Mouse (Mus musculus) stomach, postnatal 0 days (tissue): Measurements from ENCODE around the gene Prss30. TPM values are rescaled to one million over a fixed set of nuclear protein-coding genes. Genes with fewer than 3 reads are reported as not detected.
A peak's percentile ranks its signal among the peaks of the same experiment; 100 is the strongest.

ENCODE experiments used
- ATAC-seq: fragments of 200-750 bp; cut with Nextera tagmentation; 2 replicates; pipeline ENCODE4 v1.8.0; 2017; ENCODE audit not compliant: low FRiP score, low TSS enrichment
- DNase-seq: peaks from one replicate; pipeline ENCODE4 v3.0.0-alpha.2; 2016; ENCODE audit warnings: low spot score
- H3K27ac ChIP-seq: fragments of 300-500 bp; sonication (generic); replicated peaks from 2 replicates; pipeline ENCODE4 v1.5.1; 2014; ENCODE audit warnings: mild to moderate bottlenecking, control low read depth
- H3K27me3 ChIP-seq: fragments of 300-500 bp; sonication (generic); 2 replicates; pipeline ENCODE4 v1.6.1; 2014; ENCODE audit warnings: low read length; ENCODE audit not compliant: control insufficient read depth, insufficient read depth
- H3K36me3 ChIP-seq: fragments of 300-500 bp; sonication (generic); 2 replicates; pipeline ENCODE4 v1.6.1; 2014; ENCODE audit warnings: low read length, mixed read lengths; ENCODE audit not compliant: control insufficient read depth, insufficient read depth
- H3K4me1 ChIP-seq: fragments of 300-500 bp; sonication (generic); replicated peaks from 2 replicates; pipeline ENCODE4 v1.6.1; 2014; ENCODE audit warnings: antibody characterized with exemption; ENCODE audit not compliant: control insufficient read depth, insufficient read depth
- H3K4me2 ChIP-seq: fragments of 300-500 bp; sonication (generic); replicated peaks from 2 replicates; pipeline ENCODE4 v1.6.1; 2014; ENCODE audit warnings: low read depth, mild to moderate bottlenecking, control low read depth, moderate library complexity
- H3K4me3 ChIP-seq: fragments of 300-500 bp; sonication (generic); 2 replicates; pipeline ENCODE4 v1.5.1; 2014; ENCODE audit warnings: low read depth, low read length, control low read depth
- H3K9ac ChIP-seq: fragments of 300-500 bp; sonication (generic); 2 replicates; pipeline ENCODE4 v1.6.1; 2014; ENCODE audit warnings: mild to moderate bottlenecking, low read length, control low read depth, mixed read lengths
- H3K9me3 ChIP-seq: fragments of 300-500 bp; sonication (generic); 2 replicates; pipeline ENCODE4 v1.6.1; 2016; ENCODE audit warnings: low read length; ENCODE audit not compliant: control insufficient read depth
- CTCF ChIP-seq: IDR thresholded peaks from 2 replicates; pipeline ENCODE4 v1.5.1; 2016; ENCODE audit warnings: antibody characterized with exemption, low read depth, mild to moderate bottlenecking, moderate library complexity
- EP300 ChIP-seq: optimal IDR thresholded peaks from 2 replicates; pipeline ENCODE3; 2016; ENCODE audit warnings: antibody characterized with exemption
- WGBS: fragments of 180-500 bp; shearing (Covaris S2); extraction: QIAGEN DNeasy Blood & Tissue Kit; methylation state at CpG from one replicate; pipeline ENCODE4 v1.1.7; 2014; 5-methylcytosine and 5-hydroxymethylcytosine counted together
- polyA plus RNA-seq: library from polyadenylated mRNA; unstranded; fragments of >200 nt; fragmentation: Nextera tagmentation; extraction: Ambion mirVana; gene quantifications from 2 replicates; pipeline ENCODE4 v1.2.1, GENCODE M21; 2015

The Prss30 gene
- polyA plus RNA-seq, 1 experiment from 2014 or later, result 0.08 TPM

DNA sequence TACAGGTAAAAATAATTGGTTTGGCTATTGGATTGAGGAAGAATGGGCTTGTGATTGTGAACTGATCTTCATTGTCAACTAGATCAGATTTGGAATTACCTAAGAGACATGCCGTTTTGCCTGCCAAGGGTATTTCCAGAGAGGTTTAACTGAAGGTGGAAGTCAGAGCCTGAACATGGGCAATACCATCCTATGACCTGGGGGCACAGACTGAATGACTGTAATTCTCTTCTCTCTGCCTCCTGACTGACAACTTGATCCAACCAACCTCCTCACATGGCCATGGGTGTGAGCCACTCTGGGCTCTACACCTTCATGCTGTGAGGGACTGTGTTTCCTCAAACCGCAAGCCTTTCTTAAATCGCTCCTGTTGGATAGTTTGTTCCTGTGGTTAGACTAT, 24.7 kb upstream of the Prss30 start:
- no peak for ATAC-seq
- 92% methylated on average over 3 of the region's 3 CpGs for WGBS

DNA sequence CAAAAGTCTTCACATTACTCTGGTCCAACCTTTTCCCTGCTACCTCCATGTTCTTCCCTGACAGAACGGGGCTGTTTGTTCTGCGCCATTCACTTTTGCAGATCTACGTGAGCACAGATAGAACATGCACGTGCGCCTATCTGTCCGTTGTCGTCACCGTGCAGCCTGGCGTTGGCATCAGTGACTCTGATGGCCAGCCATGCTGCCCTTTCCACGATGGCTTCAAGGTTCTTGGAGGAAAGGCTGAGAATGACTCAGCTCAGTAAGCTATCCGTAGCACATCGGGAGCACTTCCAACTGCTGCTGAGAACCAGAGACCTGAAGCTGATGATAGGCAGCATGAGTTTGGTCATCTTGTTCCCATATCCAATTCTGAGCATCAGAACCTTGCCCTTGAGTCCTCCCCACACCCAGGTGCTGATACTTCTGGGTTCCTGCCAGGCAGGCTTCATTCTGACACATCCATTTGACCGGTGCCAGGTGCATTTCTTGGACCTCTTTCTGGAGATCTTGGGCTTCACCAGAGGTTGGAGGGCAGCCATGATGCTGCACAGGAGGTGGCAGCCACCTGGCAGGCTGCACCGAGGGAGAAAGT, 23.8 kb upstream of the Prss30 start:
- DNase-seq (no peak), ATAC-seq (no peak)
- no peaks in the 10 kb centered on the region for H3K9me3 ChIP-seq
- H3K4me3 ChIP-seq, result no peak overlapping the region
- no peaks in the 10 kb centered on the region for H3K36me3 ChIP-seq
- H3K27ac ChIP-seq, result no peak overlapping the region
- no peaks in the 10 kb centered on the region for H3K4me1 ChIP-seq
- H3K4me2 ChIP-seq, result no peak overlapping the region
- no peak overlapping the region for H3K9ac ChIP-seq
- TF ChIP-seq CTCF, result no peak
- no peak for TF ChIP-seq EP300
- 91% methylated on average over 14 of the region's 14 CpGs for WGBS
- H3K27me3 ChIP-seq, result no peaks in the 10 kb centered on the region

More for the DNA sequence above, 24.7 kb upstream of the Prss30 start:
- Histone ChIP-seq H3K4me2 (no peak overlapping the region), H3K9me3 (no peaks in the 10 kb centered on the region), H3K27me3 (no peaks in the 10 kb centered on the region), H3K4me3 (no peak overlapping the region), H3K4me1 (no peaks in the 10 kb centered on the region), H3K9ac (no peak overlapping the region), H3K27ac (no peak overlapping the region), H3K36me3 (no peaks in the 10 kb centered on the region)
- DNase-seq, result no peak
- TF ChIP-seq CTCF (no peak), EP300 (no peak)

DNA sequence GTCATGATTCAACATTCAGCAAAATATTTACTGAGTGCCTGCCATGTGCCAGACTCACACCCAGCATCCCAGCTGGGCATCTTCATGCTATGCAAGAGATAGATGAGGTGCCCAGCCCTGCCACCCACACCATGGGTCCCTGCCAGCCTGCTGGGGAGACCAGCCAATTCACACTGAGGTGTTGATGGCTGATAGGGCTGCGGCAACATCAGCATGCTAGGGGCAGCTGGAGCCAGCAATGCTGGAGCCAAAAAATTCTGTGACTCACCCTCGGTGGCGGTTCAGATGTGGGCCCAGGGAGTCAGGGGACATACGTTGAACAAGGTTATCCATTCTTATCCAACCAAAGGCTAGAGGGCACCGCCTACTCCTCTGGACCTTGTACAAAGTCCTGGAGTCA, 20.0 kb upstream of the Prss30 start:
- 28% methylated on average over 5 of the region's 5 CpGs for WGBS
- DNase-seq, result no peak
- peak; percentile 21; the same call in 1 of the 2 replicates for ATAC-seq

DNA sequence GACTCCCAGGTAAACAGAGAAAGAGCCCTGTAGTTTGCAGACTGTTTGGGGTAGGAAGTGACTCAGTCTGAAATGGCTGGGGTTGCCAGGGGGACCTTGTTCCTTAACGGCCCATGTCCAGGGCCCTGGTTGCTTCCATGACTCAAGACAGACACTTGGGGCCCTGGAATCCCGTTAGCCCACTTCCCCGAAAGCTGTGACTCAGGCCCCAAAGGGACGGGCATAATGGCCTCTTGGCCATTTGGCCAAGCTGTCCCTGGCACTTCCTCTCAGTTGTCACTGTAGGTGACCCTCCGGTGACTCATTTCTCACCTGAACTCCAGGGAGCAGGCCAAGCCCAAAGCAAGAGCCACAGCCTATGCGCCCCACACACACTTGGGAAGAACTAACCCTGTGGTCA, 18.0 kb upstream of the Prss30 start:
- WGBS, result 48% methylated on average over 6 of the region's 6 CpGs

More for the DNA sequence above, 20.0 kb upstream of the Prss30 start:
- Histone ChIP-seq H3K27ac (no peak overlapping the region), H3K4me2 (no peak overlapping the region), H3K4me3 (no peak overlapping the region), H3K27me3 (no peaks in the 10 kb centered on the region), H3K36me3 (no peaks in the 10 kb centered on the region), H3K9ac (no peak overlapping the region), H3K9me3 (no peaks in the 10 kb centered on the region), H3K4me1 (no peaks in the 10 kb centered on the region)
- TF ChIP-seq EP300 (no peak), CTCF (no peak)

DNA sequence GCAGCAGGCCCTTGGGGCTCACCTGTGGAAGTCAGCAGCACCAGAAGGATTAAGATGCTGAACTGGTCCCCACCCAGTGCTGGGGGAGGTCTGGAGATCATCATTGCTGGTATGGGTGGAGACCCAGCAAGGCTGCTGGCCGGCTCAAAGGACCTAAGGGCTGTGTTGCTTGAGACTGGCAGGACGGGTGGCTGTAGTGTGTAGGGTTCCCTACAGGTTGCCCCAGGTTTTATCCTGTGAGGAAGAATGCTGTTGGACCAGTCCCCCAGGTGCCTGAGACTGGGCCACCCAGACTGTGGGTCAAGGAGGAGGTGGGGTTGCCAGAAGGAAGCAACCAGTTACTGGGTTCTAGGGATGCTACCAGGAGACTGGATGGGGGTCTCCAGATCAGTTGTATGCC, 17.5 kb upstream of the Prss30 start, which contains the start of gene Prss22:
TSS of gene Prss22 (minus strand) at position 200 of the 400 bp plus-strand sequence.
- no peaks in the 10 kb centered on the region for H3K27me3 ChIP-seq
- TF ChIP-seq CTCF (no peak), EP300 (no peak)
- H3K4me2 ChIP-seq, result no peak within 1 kb of the TSS
- H3K36me3 ChIP-seq, result no peaks in the 10 kb centered on the region
- H3K4me3 ChIP-seq, result no peak within 1 kb of the TSS
- peak; percentile 67 for ATAC-seq
- no peaks in the 10 kb centered on the region for H3K4me1 ChIP-seq
- no peak within 1 kb of the TSS for H3K9ac ChIP-seq
- no peaks in the 10 kb centered on the region for H3K9me3 ChIP-seq
- DNase-seq, result peak; percentile 60
- H3K27ac ChIP-seq, result no peak within 1 kb of the TSS
- WGBS, result 44% methylated on average over 2 of the region's 2 CpGs

More for the DNA sequence above, 18.0 kb upstream of the Prss30 start:
- Histone ChIP-seq H3K4me3 (no peak overlapping the region), H3K9ac (no peak overlapping the region), H3K9me3 (no peaks in the 10 kb centered on the region), H3K27ac (no peak overlapping the region), H3K36me3 (no peaks in the 10 kb centered on the region), H3K27me3 (no peaks in the 10 kb centered on the region), H3K4me2 (no peak overlapping the region), H3K4me1 (no peaks in the 10 kb centered on the region)
- DNase-seq (no peak), ATAC-seq (peak; percentile 52; the same call in 1 of the 2 replicates)
- TF ChIP-seq CTCF (no peak), EP300 (no peak)

DNA sequence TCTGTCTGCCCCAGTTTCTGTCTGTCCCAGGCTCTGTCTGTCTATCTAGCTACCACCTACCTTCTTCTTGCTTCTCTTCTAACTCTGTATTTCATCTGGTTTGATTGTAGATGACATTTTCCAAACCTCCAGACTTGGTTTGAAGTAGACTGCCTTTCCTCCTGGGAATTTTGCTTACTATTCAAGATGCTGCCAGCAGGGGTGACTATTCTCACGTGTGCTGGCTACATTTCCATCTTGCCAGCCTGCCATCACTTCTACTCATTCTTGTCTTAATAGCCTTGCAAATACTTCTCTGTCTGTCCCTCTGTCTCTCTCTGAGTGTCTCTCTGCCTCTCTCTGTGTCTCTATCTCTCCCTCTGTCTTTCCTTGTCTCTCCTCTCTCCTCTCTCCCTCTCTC, 15.1 kb upstream of the Prss30 start:
- no peaks in the 10 kb centered on the region for H3K4me1 ChIP-seq
- no peak overlapping the region for H3K4me2 ChIP-seq
- no peak overlapping the region for H3K4me3 ChIP-seq
- WGBS, result 40% methylated on average over 1 of the region's 1 CpGs
- DNase-seq (no peak), ATAC-seq (no peak)
- H3K36me3 ChIP-seq, result no peaks in the 10 kb centered on the region
- H3K27ac ChIP-seq, result no peak overlapping the region
- no peak for TF ChIP-seq EP300
- peak; percentile 43 for TF ChIP-seq CTCF
- H3K9me3 ChIP-seq, result no peaks in the 10 kb centered on the region
- H3K9ac ChIP-seq, result no peak overlapping the region
- no peaks in the 10 kb centered on the region for H3K27me3 ChIP-seq
